Mouse (Mus musculus): ENCODE measurements around the gene Methig1. TPM values are rescaled to one million over a fixed set of nuclear protein-coding genes. Genes with fewer than 3 reads are reported as not detected.

Methig1 gene
- polyA plus RNA-seq, 1 experiment from 2014 or later = 0.19 TPM

GRCm38 (mm10) chr15:100413306-100413705 is 60.4 kb downstream of the Methig1 start:
- no peak overlapping the region for H3K9ac ChIP-seq (ENCODE audit: low read depth, low read length)
- 86% methylated on average over 4 of the region's 5 CpGs for WGBS

GRCm38 (mm10) chr15:100414011-100414410 is 61.1 kb downstream of the Methig1 start:
- Histone ChIP-seq H3K4me1 (replicated peaks; ENCODE audit: control insufficient read depth, insufficient read depth, low read length) (no peaks in the 10 kb centered on the region; the same call in 1 of the 2 replicates), H3K27me3 (ENCODE audit: control insufficient read depth, insufficient read depth, low read length) (no peaks in the 10 kb centered on the region), H3K36me3 (ENCODE audit: control insufficient read depth, insufficient read depth, low read length) (no peaks in the 10 kb centered on the region), H3K9ac (ENCODE audit: low read depth, low read length) (no peak overlapping the region), H3K9me3 (ENCODE audit: control insufficient read depth, low read length) (no peaks in the 10 kb centered on the region), H3K27ac (ENCODE audit: low read depth, low read length) (no peak overlapping the region), H3K4me2 (replicated peaks; ENCODE audit: low read depth, low read length) (no peak overlapping the region), H3K4me3 (ENCODE audit: low read depth, low read length) (no peak overlapping the region)
- DNase-seq (ENCODE audit: low spot score) = no peak
- no peak for ATAC-seq (ENCODE audit: low FRiP score)
- WGBS = 81% methylated on average over 4 of the region's 4 CpGs

More at GRCm38 (mm10) chr15:100413306-100413705, 60.4 kb downstream of the Methig1 start:
- Histone ChIP-seq H3K36me3 (ENCODE audit: control insufficient read depth, insufficient read depth, low read length) (no peaks in the 10 kb centered on the region), H3K9me3 (ENCODE audit: control insufficient read depth, low read length) (no peaks in the 10 kb centered on the region), H3K4me2 (replicated peaks; ENCODE audit: low read depth, low read length) (no peak overlapping the region), H3K4me1 (replicated peaks; ENCODE audit: control insufficient read depth, insufficient read depth, low read length) (no peaks in the 10 kb centered on the region; the same call in 1 of the 2 replicates), H3K4me3 (ENCODE audit: low read depth, low read length) (no peak overlapping the region), H3K27ac (ENCODE audit: low read depth, low read length) (no peak overlapping the region), H3K27me3 (ENCODE audit: control insufficient read depth, insufficient read depth, low read length) (no peaks in the 10 kb centered on the region)
- DNase-seq (ENCODE audit: low spot score) (no peak), ATAC-seq (ENCODE audit: low FRiP score) (no peak)

DNA sequence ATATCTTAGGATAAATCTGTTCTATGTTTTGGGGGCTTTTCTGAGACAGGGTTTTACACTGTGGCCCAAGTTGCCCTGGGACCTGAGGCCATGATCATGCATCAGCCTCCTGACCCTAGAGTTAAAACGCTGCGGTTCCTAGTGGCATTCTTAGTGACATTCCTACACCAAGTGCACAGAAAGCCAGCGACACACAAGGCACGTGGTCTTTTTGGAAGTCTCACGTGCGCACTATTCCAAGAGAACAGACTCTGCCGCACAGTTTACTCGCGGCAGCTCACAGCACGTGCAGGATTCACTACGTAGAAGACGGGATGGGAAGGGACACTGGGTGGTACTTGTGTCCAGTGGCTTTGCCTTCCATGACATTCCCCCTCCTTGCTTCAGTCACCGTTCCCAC is 62.0 kb downstream of the Methig1 start:
- no peaks in the 10 kb centered on the region for H3K9me3 ChIP-seq (ENCODE audit: control insufficient read depth, low read length)
- no peaks in the 10 kb centered on the region for H3K36me3 ChIP-seq (ENCODE audit: control insufficient read depth, insufficient read depth, low read length)
- ATAC-seq (ENCODE audit: low FRiP score) (no peak), DNase-seq (ENCODE audit: low spot score) (no peak)
- no peak overlapping the region for H3K9ac ChIP-seq (ENCODE audit: low read depth, low read length)
- H3K27ac ChIP-seq (ENCODE audit: low read depth, low read length) = no peak overlapping the region
- H3K4me2 ChIP-seq (replicated peaks; ENCODE audit: low read depth, low read length) = no peak overlapping the region
- H3K4me3 ChIP-seq (ENCODE audit: low read depth, low read length) = no peak overlapping the region
- H3K4me1 ChIP-seq (replicated peaks; ENCODE audit: control insufficient read depth, insufficient read depth, low read length) = no peaks in the 10 kb centered on the region; the same call in 1 of the 2 replicates
- WGBS = 95% methylated on average over 13 of the region's 13 CpGs
- no peaks in the 10 kb centered on the region for H3K27me3 ChIP-seq (ENCODE audit: control insufficient read depth, insufficient read depth, low read length)

DNA sequence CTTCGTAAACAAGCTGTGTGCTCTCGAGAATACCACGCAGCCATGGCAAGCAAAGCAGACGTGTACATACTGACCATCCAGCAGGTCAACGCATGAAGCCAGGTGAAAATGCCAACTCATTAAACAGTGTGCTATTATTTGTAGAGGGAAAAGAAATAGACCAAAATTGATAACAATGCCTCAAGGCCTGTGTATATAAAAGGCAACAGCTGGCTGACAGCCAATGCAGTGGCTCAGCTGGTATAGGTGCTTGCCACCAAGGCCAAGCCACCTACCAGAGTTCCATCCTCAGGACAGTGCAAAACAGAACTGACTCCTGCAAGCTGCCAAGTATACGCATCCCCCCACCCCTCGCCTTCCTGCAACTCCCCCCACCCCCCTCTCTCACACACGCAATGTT is 62.7 kb downstream of the Methig1 start:
- ATAC-seq (ENCODE audit: low FRiP score) (no peak), DNase-seq (ENCODE audit: low spot score) (no peak)
- H3K9ac ChIP-seq (ENCODE audit: low read depth, low read length) = no peak overlapping the region
- H3K27ac ChIP-seq (ENCODE audit: low read depth, low read length) = no peak overlapping the region
- no peak overlapping the region for H3K4me2 ChIP-seq (replicated peaks; ENCODE audit: low read depth, low read length)
- no peak overlapping the region for H3K4me3 ChIP-seq (ENCODE audit: low read depth, low read length)
- no peaks in the 10 kb centered on the region for H3K36me3 ChIP-seq (ENCODE audit: control insufficient read depth, insufficient read depth, low read length)
- 94% methylated on average over 8 of the region's 8 CpGs for WGBS
- H3K9me3 ChIP-seq (ENCODE audit: control insufficient read depth, low read length) = no peaks in the 10 kb centered on the region
- no peaks in the 10 kb centered on the region for H3K27me3 ChIP-seq (ENCODE audit: control insufficient read depth, insufficient read depth, low read length)
- no peaks in the 10 kb centered on the region; the same call in 1 of the 2 replicates for H3K4me1 ChIP-seq (replicated peaks; ENCODE audit: control insufficient read depth, insufficient read depth, low read length)

DNA sequence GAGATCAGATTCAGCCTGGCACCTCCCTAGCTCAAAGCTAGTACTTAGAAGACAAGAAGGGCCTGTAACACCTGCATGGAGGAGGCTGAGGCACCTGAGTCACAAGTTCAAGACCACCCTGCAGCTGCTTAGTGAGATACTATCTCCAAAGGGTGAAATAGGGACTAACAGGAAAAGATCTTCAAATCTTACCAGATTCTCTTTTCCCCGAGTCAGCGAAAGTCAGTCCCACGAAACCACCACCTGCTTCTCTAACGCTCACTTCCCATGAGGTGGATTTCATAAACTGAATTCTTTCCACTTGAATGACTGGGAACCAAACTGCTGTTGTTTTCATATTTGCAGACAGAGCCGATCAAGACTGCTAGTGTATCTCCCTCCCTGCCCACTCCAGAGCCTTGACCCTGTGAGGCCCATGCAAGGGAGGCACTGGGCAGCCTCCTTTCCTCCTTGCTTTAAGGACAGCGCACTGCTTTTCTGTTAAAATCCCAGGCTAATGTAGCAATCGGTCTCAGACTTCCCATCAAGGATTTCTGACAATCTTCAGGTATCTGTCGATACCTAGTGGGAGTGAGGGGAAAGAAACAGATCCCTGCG is 65.0 kb downstream of the Methig1 start:
- Histone ChIP-seq H3K4me3 (ENCODE audit: low read depth, low read length) (no peak overlapping the region), H3K27me3 (ENCODE audit: control insufficient read depth, insufficient read depth, low read length) (no peaks in the 10 kb centered on the region), H3K4me1 (replicated peaks; ENCODE audit: control insufficient read depth, insufficient read depth, low read length) (peaks cover 2% of the 10 kb centered on the region; the same call in 1 of the 2 replicates), H3K9me3 (ENCODE audit: control insufficient read depth, low read length) (no peaks in the 10 kb centered on the region), H3K9ac (ENCODE audit: low read depth, low read length) (no peak overlapping the region), H3K36me3 (ENCODE audit: control insufficient read depth, insufficient read depth, low read length) (no peaks in the 10 kb centered on the region), H3K27ac (ENCODE audit: low read depth, low read length) (no peak overlapping the region), H3K4me2 (replicated peaks; ENCODE audit: low read depth, low read length) (no peak overlapping the region)
- no peak for DNase-seq (ENCODE audit: low spot score)
- WGBS = 94% methylated on average over 9 of the region's 9 CpGs
- no peak for ATAC-seq (ENCODE audit: low FRiP score)

- Histone ChIP-seq H3K27ac (ENCODE audit: low read depth, low read length) (no peak overlapping the region), H3K36me3 (ENCODE audit: control insufficient read depth, insufficient read depth, low read length) (no peaks in the 10 kb centered on the region), H3K27me3 (ENCODE audit: control insufficient read depth, insufficient read depth, low read length) (peaks cover 4% of the 10 kb centered on the region), H3K4me3 (ENCODE audit: low read depth, low read length) (no peak overlapping the region), H3K4me1 (replicated peaks; ENCODE audit: control insufficient read depth, insufficient read depth, low read length) (peaks cover 3% of the 10 kb centered on the region), H3K9ac (ENCODE audit: low read depth, low read length) (no peak overlapping the region), H3K4me2 (replicated peaks; ENCODE audit: low read depth, low read length) (no peak overlapping the region), H3K9me3 (ENCODE audit: control insufficient read depth, low read length) (no peaks in the 10 kb centered on the region)
- no peak for ATAC-seq (ENCODE audit: low FRiP score)
- 83% methylated on average over 8 of the region's 8 CpGs for WGBS
- DNase-seq (ENCODE audit: low spot score) = no peak
Measured at GRCm38 (mm10) chr15:100419311-100419710, 66.4 kb downstream of the Methig1 start.

DNA sequence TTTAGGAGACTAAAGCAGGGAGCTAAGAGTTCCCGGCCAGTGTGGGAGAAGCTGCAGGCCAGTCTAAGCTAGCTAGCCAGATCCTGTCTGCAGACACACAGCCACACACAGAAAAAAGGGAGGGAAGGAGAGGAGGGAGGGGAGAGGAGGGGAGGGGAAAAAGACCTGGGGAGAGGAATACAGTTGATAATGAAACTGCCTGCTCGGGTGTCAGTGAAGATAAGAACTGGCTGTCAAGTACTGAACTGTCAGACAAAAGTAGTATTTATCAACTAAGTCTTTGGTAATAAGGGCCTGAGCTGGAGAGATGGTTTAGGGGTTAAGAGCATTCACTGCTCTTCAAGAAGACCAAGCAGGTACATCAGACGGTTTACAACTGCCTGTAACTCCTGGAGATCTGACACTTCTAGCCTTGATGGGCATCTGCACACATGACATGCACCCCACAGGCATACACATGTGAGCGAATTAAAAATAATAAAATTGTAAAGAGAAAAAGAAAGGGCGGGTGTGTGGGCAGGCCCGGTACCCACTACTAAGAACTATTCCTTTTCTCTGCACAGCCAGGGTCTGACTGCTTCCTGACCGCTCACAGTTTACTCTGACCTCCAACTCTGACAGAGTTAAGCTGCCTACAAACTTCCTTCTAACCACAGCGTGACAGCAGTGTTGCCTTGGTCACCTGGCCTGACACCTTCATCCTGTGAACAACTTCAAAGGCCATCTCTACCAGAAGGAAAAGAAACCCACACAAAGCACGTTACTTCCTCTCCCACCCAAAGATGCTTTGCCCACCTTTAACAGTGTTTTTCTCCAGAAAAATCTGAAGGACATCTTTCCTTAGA is 67.2 kb downstream of the Methig1 start:
- Histone ChIP-seq H3K9me3 (ENCODE audit: control insufficient read depth, low read length) (no peaks in the 10 kb centered on the region), H3K9ac (ENCODE audit: low read depth, low read length) (no peak overlapping the region), H3K36me3 (ENCODE audit: control insufficient read depth, insufficient read depth, low read length) (no peaks in the 10 kb centered on the region), H3K27ac (ENCODE audit: low read depth, low read length) (no peak overlapping the region), H3K4me3 (ENCODE audit: low read depth, low read length) (no peak overlapping the region), H3K4me2 (replicated peaks; ENCODE audit: low read depth, low read length) (no peak overlapping the region), H3K27me3 (ENCODE audit: control insufficient read depth, insufficient read depth, low read length) (peaks cover 11% of the 10 kb centered on the region), H3K4me1 (replicated peaks; ENCODE audit: control insufficient read depth, insufficient read depth, low read length) (peaks cover 4% of the 10 kb centered on the region)
- DNase-seq (ENCODE audit: low spot score) (no peak), ATAC-seq (ENCODE audit: low FRiP score) (no peak)
- 72% methylated on average over 9 of the region's 9 CpGs for WGBS

- Histone ChIP-seq H3K27ac (ENCODE audit: low read depth, low read length) (no peak overlapping the region), H3K27me3 (ENCODE audit: control insufficient read depth, insufficient read depth, low read length) (peaks cover 14% of the 10 kb centered on the region), H3K9me3 (ENCODE audit: control insufficient read depth, low read length) (no peaks in the 10 kb centered on the region), H3K4me3 (ENCODE audit: low read depth, low read length) (peak overlapping the region; percentile 98; the same call in 1 of the 2 replicates), H3K9ac (ENCODE audit: low read depth, low read length) (no peak overlapping the region; the same call in 1 of the 2 replicates), H3K4me2 (replicated peaks; ENCODE audit: low read depth, low read length) (peak overlapping the region; percentile 66), H3K4me1 (replicated peaks; ENCODE audit: control insufficient read depth, insufficient read depth, low read length) (peaks cover 4% of the 10 kb centered on the region), H3K36me3 (ENCODE audit: control insufficient read depth, insufficient read depth, low read length) (no peaks in the 10 kb centered on the region)
- DNase-seq (ENCODE audit: low spot score) (no peak), ATAC-seq (ENCODE audit: low FRiP score) (no peak)
- 44% methylated on average over 8 of the region's 8 CpGs for WGBS
Measured at GRCm38 (mm10) chr15:100421059-100421757, 68.3 kb downstream of the Methig1 start.

All from hindbrain, embryonic 11.5 days (tissue).